In genomic region chr7:71831790-71832525, GRCm38 (mm10) we compare ENCODE assay signal across 12 mouse cellular contexts.
"Had no signal": no experiment of that assay in that cellular context is flagged by ENCODE, and none has a peak within 500 bp of the region (broad histone marks: within the 10 kb centered on the region; RNA-seq: fewer than 3 reads in every experiment).

No protein-coding gene starts in this region.

- H3K27me3 ChIP-seq: intestine, embryonic 15.5 days; liver, embryonic 15.5 days; megakaryocyte, embryonic 14.5 days had no signal

- DNase-seq: kidney, adult 18-20 months; kidney, postnatal 10 days; kidney, postnatal 4 days; right cerebral cortex, adult 18-20 months; right cerebral cortex, postnatal 25 days; thymus, postnatal 36 days had no signal

- H3K4me3 ChIP-seq: intestine, embryonic 15.5 days; layer of hippocampus, adult 2 months; limb, embryonic 10.5 days; liver, embryonic 15.5 days; megakaryocyte, embryonic 14.5 days had no signal

- H3K27ac ChIP-seq: intestine, embryonic 15.5 days; layer of hippocampus, adult 2 months; limb, embryonic 10.5 days; liver, embryonic 15.5 days had no signal

- H3K36me3 ChIP-seq: intestine, embryonic 15.5 days; limb, embryonic 10.5 days; liver, embryonic 15.5 days had no signal

- H3K9me3 ChIP-seq: intestine, embryonic 15.5 days; limb, embryonic 10.5 days; liver, embryonic 15.5 days had no signal

- H3K9ac ChIP-seq: intestine, embryonic 15.5 days; liver, embryonic 15.5 days had no signal

- ATAC-seq: intestine, embryonic 15.5 days had no signal

- H3K4me1 ChIP-seq: intestine, embryonic 15.5 days; liver, embryonic 15.5 days; megakaryocyte, embryonic 14.5 days had no signal

- H3K4me2 ChIP-seq: intestine, embryonic 15.5 days; liver, embryonic 15.5 days; midbrain, embryonic 11.5 days had no signal
